Mouse (Mus musculus) CD4-positive, CD25-positive, alpha-beta regulatory T cell, adult 2 months (primary cell): ENCODE measurements around the gene Atp5j.

ENCODE experiments used
- DNase-seq: peaks from one replicate; pipeline ENCODE4 v3.0.0-alpha.2; 2012; ENCODE audit warnings: low read depth, low spot score

Atp5j gene

DNA sequence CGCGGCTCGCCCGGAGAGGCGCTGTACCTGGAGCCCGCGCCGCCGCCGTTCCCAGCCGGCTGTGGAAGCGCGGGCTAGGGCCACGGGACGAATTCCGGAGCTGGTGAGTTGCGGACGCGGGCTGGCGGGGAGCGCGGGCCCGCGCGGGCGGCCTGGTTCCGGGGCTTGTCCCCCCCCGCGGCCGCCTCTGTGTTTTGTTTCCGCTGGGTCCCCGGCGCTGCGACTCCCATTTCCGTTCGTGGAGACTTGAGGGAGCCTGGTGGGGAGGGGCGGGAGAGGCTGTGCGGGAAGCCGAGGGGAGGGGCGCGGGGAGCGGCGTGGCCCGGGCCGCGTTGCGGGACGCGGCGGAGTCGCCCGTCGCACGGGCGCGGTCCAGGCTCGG lies at the start of gene Atp5j:
Atp5j (minus strand) TSS at position 185 of the 382 bp plus-strand sequence.
- peak; percentile 76 for DNase-seq

DNA sequence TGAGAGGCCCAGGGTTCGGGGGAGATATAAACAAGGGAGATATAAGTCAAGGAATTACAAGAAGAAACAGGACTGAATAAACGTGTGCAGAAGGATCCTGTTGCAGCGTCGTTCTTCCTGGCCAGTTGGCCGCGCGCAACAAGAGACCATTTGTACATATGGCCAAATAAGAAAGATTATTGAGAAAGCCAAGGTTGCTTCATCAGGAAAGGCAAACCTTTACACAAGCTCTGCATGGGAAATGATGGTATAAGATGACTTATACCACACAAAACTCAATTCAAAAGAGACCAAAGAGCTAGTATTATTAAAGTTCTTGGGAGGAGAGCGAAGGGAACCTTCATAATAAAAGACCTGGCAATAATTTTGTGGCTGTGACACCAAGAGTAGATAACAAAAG lies 49.1 kb upstream of the Atp5j start:
- DNase-seq, result no peak

DNA sequence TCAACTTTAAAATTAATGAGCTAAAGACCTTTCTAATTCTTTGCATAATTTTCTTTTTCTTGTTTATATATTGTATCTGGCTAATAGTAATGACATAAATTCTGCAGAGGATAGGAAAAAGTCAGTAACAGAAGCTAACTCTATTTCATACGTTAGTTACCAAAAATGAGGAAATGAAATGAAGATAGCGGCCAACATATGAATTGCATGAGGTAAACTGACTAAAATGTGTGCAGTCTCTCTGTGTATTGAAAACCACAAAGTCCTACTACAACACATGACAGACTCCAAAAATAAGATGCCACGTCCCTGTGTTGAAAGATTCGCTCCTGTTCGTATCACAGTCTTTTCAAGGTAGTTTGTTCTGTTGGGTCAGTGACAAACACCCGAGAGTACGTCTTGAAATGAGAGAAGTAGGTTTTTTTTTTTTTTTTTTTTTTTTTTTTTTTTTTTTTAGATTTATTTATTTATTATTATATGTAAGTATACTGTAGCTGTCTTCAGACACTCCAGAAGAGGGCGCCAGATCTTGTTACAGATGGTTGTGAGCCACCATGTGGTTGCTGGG lies 46.4 kb upstream of the Atp5j start:
- no peak for DNase-seq

DNA sequence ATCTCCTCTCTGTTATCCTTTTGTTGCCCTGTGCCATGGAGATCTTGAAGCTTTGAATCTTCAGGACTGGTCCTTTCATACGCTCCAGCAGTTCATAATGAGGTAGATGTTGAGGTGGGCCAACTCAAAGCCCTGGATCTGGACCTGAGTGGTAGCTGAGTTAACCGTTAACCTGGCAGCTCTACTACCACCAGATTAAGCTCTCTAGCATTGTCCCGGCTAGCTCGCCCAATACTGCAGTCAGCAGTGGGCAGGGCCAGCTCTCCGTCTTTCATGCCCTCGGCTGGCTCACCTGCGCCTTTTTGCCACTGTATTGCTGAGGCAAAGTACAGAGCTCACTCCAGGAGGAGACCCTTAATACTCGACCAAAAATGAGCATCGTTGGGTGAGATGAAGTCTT lies 45.7 kb upstream of the Atp5j start:
- no peak for DNase-seq

DNA sequence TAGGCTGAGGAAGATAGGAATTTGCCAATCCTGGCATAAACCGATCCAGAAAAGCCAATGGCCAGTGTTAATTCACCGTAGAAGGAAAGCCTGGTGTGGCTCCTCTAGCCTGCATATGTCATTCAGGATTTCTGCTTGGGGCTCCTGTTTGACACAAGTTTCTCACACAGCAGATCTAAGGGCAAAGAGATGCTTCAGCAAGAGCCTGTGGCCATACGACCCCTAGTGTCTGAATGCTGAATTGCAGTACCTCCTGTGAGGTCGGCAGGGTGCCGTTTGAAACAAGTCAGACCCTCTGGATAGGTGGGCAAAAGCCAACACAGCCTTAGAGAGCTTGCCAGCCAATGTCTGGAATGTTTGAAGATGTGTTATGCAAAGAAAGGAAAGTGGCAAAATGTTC lies 43.7 kb upstream of the Atp5j start:
- DNase-seq, result peak; percentile 81

DNA sequence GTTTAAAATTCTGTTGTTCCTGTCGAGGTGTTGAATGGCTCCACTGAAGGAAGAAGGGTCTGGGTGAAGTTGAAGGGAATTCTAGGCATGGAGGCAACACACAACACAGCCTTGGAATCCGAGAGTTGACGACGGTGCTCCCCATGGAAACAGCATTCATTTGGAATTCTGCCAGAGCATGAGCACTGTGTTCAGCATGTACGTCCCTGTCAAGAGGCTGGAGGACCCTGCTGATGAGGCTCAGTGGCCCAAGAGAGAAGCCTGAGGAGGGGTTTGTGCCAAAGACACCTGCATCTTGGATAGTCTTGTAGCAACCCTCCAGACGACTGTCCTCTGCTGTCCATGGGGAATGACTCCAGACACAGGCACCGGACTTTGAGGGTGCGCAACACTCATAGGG lies 40.7 kb upstream of the Atp5j start:
- no peak for DNase-seq

DNA sequence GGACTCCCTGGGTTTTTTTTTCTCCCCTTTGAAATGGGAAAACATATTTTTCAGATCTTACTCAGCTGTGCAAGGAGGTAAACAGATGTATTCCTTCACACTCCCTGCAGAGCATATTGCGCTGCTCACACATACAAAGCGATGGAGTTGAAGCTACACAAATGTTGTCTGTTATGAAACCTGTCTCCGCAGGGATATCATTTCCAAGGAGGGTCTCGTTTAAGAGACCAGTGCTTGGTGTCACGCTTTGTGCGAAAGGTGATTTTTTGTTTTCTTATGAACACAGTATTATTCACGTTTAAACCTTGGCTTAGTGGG lies 40.3 kb upstream of the Atp5j start:
- no peak for DNase-seq

DNA sequence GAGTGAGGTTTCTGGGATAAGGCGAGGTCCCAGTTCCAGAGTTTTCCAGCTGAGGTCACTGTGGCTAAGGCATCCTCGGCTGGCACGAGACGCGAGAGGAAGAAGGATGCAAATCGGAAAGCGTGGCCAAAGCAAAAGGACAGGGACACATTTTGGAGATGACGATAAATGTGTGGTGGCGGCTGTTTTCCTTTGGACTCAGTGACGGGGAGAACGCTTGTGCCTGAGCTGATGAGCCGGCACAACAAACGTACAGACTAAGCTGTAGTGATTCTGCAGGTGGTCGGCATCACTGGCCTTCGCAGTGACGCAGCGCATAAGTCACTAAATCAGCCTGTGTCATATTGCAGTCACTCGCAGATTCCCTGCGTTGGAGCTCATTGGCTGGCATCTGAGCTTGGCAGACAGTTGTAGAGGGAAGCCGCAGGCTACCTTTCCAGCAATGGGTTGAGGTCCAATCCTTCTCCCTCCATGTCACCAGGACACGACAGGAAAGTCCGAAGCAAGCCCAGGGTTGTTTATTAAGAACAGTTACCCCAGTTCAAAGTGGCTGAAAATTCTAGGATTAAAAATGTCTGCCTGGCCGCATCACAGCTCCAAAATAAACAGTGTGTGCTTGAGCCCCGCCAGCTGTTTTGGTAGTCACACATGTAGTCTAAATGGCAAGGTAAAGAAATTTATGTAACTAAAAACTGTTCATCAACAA lies 39.7 kb upstream of the Atp5j start:
- DNase-seq, result no peak

DNA sequence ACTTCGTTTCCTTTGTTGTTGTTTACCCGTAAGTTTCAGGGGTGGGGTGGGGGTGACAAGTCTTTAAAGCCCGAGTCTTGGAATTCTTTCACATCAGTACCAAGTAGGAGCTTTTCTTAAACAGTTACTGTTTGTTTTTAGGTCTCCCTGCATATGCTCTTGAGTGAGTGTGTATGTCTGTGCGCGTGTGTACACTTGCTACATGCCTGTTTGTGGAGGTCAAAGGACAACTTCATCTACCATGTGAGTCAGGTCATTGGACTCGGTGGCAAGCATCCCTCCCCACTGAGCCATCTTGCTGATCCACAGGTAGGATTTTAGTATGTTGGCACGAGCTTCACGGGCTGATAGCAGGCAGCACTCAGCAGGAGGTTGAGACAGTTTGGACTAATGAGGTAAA lies 38.4 kb upstream of the Atp5j start:
- DNase-seq, result no peak

DNA sequence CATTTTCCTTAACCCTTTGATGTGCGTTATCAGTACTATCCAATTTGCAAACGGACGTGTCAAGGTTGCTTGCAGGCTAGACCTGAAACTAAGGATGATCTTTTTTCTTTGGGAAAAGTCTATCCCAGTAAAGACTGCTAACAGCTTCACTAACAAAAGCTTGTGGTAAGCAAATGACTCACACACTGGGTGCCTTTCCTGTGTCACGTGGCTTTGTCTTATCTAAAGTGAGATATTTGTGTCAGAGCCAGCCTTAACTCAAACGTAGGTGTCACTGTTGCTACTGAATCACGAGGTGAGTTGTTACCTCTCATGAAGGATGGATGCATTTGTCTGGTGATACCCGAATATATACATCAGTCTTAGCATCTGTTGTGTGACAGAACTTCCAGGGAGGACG lies 29.2 kb upstream of the Atp5j start:
- DNase-seq, result no peak

DNA sequence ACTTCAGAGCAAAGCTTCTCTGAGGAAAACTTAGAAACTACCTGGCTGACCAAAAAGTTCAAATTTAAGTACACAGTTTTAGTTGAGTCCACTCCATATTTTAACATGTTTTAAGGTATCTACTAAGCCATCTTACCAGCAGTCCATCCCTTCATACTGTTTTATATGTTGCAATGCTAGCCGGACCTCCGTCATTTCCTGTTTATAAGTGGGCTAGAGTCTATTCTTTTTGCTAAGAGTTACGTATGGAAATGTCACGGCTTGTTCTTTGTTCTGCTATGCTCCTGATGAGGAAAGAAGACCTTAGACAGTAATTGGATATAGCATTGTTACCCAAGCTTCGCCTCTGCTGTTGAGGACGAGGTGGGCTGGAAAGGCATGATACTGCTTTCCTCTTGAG lies 18.1 kb upstream of the Atp5j start:
- no peak for DNase-seq

DNA sequence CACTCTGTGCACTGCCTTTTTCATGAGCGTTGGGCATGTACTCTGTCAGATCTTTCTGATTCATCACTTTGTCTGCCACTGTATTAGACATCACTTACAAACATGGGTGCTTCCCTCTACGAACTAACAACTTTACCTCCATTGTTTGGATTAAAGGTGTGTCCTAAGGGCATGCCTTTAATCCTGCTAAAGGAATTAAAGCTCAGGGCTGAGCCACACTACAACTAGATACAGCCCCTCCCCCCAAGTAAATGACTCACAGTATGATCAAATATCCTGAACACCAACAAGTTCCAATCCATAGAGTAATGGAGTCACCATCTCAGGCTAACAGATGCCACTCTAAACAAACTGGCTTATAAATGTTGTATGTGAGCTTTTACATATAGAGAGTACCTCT lies 3.2 kb upstream of the Atp5j start:
- no peak for DNase-seq

DNA sequence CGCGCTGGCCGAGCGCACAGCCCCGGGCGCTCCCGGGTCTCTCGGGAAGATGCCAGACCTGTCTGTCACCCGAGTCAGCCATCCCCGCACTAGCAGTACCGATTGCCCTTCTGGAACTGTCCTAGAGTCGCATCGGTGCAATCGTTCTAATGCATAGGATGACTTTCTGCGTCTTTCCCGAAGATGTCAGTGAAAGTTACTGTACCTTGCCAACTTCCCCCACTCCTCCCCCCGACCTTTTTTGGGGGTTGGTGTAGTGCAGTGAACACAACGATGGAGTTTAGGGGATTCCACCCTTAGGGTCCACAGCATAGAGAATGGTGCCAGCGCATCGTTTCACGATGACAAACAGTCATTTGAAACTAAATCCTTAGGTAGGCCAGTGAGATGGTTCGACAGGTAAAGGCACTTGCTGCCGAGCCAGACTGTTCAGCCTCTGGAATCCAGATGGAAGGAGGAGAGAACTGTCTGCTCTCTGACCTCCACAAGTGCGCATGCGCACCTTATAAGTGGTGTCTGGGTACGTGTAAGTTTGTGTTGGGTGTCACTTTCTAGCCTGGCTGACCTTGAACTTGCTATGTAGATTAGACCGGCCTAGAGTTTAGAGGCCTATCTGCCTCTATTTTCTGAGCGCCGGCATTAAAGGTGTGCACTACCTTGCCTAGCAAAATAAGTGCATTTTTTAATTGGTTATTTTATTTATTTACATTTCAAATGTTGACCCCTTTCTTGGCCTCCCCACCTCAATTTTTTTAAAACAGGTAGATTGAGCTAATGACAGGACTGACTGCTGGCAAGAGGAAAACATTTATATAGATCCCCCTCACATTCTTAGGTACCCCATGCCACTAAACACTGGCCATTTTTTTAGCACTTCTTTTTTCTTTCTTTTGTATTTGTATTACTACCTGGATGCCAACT lies 658 bp upstream of the Atp5j start:
- DNase-seq, result peak; percentile 65

DNA sequence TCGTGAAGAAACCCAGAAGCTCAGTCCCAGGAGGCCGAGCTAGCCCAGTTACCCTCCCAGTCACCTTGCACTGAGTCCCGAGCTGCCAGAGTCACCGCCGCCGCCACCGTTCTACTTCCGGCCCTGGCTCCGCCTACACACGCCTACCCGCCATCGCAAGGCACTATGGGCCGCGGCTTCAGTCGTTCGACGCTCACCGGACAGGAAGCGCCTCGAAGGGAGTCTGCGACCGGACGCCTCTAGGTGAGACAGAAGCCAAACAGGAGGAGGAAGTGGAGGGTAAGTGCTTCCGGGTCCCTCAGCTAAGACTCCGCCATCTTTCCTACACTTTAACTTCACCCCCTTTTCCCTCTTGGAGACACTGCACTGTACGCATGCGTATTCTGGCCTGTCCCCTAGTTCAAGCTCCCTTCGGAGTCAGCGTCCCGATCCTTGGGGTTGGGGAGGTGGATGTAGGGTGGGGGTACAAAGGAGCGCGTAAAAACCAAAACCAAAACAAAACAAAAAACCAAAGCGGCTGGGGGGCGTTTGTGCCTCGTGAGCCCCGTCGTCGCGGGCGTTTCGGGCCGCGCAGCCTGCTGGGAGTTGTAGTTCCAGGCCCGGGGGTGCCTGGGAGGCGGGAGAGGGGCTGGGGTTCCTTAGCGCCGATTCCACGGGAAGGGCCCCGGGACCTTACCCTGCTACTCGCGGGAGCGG lies 532 bp downstream of the Atp5j start, which contains the start of gene Gabpa:
Gabpa (plus strand) TSS at position 181 of the 696 bp plus-strand sequence.
- peak; percentile 97 for DNase-seq

DNA sequence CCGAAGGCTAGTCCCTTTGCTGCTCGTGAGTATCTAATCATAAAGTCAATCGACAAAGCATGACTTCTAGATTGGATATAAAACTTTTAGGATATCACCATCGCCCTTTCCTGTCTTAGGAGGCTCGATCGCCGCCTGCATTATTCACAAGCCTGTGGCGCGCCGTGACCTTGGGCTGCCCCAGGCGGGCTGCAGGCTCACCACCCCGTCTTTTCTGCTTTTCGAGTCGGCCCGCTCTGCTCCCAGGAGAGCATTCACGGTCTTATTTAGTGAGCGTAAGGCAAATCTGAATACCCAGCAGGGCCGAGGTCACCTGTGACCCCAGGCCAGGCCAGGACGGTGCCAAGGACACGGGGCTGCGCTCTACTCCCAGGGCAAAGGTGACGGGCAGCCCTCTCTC lies 1.1 kb downstream of the Atp5j start:
- DNase-seq, result no peak

DNA sequence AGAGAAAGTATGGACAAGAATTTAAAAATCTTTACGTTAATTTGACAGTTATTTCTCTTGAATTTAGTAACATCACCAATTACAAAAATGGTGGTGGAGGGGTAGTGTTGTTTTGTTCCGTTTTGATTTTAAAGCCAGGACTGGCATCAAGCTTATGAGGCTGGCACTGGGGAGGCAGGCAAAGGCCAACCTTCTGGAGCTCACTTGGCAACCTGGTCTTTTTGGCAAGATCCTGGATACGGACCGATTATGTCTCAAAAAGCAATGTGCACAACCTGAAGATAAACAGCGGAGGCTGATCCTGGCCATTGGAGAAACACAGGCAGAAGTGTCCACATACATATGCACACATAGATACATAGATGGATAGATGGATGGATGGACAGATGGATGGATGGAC lies 2.7 kb downstream of the Atp5j start:
- no peak for DNase-seq

DNA sequence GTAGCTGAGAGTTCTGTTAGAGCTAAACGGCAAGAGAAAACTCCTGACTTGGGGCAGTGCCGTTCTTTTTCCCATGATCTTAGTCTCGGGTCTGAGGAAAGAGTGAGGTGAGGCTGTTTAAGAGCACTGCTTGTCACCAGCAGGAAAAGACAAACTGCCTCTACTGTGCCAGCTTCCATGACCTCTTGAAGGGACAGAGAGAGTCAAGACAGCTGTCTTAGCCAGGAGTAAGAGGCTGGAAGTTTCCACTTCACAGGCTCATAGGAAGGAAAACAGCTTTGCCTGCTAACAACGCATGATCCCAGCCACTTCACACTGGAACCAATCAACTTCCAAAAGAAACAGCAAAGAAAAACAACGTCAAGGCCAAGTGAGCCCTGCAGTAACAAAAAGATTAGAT lies 3.7 kb downstream of the Atp5j start:
- no peak for DNase-seq

DNA sequence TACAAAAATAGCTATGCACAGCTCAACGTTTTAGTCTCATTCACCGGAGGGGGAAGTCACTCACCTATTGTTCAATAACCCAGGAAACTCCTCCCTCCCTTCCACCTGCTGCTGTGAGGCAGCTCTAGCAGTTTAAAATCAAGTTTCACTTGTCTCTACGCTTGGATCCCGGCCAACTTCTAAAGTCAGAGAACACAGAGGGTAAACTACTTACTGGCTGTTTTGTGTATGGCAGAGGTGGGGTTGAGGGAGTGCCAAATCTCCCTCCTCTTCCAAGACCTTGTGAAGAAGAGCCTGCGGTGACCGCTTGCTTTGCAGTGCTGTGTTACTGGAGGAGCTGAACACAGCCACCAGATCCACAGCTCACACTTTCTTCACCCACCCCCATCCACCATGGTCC lies 10.4 kb downstream of the Atp5j start:
- peak; percentile 66 for DNase-seq

DNA sequence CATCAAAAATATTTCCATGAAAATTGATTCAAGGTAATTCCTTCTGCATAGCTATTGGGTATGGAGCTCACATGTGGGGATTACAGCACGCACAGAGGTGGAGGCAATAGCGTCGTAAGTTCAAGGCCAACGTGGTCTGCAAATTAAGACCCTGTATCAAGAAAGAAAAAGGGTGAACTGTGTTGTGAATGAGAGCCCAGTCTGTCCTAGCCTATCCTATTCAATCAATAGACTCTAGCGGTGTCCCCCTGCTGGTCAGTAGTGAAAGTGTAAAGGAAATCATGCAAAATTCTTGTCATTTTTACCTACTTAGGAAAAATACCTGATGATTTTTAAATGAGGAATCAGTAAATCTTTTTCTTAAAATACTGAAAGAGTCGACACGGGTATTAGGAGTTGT lies 18.0 kb downstream of the Atp5j start:
- DNase-seq, result peak; percentile 63

DNA sequence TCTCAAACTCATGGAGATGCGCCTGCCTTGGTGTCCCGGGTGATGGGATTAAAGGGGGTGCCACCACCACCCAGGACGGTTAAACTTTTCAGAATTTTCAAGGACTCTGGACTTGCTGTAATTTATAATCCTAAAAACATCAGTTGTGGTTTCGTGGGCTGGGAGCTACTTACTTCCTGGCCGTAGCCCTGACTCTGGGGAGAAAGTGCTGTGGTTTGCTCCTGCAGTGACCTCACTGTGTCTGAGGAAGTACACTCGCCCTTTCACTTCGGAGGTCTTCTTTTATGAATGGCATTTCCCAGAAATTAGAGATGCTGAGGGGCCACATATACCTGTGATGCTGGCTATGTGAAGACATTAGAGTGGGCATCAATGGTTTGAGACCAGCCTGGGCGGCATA lies 20.9 kb downstream of the Atp5j start:
- DNase-seq, result no peak

DNA sequence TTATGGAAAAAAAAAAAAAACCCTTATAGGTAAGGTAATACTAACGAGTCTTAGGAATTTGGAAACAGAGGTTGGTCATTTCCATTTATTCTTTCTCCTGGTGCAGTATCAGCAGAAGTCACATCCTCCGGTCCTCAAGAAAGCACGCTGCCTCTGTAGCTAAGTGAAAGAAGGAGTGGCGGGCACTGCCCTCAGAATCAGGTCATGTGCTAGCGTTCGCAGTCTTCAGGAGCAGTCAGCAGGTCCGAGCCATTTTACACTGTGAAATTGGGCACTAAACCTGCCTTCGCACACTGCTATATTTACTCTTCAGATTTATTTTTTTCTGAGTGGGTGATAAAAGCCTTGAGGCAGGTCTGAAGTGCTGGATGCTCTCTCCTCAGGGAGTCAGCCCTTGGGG lies 21.6 kb downstream of the Atp5j start:
- DNase-seq, result no peak

DNA sequence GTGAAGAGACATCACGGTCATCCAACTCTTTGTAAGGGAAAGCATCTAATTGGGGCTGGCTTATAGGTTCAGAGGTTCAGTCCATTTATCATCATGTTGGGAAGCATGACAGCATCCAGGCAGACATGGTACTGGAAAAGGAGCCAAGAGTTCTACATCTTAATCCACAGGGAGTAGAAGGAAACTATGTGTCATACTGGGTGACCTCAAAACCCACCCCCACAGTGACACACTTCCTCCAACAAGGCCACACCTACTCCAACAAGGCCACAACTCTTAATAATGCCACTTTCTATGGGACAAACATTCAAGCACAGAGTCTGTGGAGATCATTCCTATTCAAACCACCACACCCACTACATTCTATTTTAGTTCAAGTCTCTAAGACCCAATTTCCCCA lies 25.2 kb downstream of the Atp5j start:
- no peak for DNase-seq
